Mouse (Mus musculus): ENCODE measurements at regions not wholly inside any gene's neighbourhood (a gene's known extent, or its start where the extent isn't known, plus 50 kb on each side); places are given as distances from the start of the nearest gene placed in this dataset.
"Not testable (repeated sequence)": the region's sequence is repeated elsewhere in the genome, so short reads cannot be mapped to it uniquely, and the experiment has no call there.

GRCm38 (mm10) chr12:28922236-28922635 lies 170.6 kb downstream of the Eipr1 start:
- DNase-seq = no peak

DNA sequence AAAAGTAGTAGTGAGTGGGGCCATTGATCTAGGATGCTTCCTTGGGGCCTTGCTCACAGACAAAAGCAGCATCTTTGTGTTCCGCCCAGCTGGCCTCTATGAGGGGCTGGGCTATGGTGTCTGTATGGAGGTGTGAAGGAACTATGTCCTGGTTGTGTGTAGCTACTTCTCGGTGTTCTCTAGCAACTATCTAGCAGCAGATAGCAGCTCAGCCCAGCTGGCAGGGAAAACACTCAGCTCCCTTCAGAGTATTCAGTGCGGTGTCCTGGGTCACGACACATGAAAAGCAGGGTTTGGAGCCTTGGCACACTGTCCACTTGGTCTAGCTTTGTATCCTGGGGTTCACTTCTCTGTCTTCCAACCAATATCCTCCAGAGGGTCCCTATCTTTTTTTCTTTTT lies 173.6 kb downstream of the Eipr1 start:
- DNase-seq = no peak

DNA sequence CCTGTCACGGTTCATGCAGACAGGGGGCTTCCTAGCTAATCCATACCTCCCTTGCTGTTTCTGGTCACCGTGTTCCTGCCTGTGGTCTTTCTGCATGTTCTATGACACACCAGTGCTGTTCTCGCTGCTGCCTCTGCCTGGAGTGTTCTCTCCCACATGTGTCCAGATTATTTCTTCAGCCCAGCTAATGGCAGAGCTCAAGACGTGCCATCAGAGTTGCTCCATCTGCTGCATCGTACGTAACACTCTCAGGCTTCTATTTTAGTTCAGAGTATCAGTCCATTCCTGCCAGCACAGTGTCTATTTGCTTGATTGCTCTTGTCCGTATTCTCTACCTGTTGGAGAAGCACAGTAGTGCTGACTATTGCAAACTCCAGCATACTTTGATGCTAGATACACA lies 188.3 kb downstream of the Eipr1 start:
- DNase-seq = no peak

GRCm38 (mm10) chr12:28948889-28949288 lies 197.3 kb downstream of the Eipr1 start:
- no peak for DNase-seq

DNA sequence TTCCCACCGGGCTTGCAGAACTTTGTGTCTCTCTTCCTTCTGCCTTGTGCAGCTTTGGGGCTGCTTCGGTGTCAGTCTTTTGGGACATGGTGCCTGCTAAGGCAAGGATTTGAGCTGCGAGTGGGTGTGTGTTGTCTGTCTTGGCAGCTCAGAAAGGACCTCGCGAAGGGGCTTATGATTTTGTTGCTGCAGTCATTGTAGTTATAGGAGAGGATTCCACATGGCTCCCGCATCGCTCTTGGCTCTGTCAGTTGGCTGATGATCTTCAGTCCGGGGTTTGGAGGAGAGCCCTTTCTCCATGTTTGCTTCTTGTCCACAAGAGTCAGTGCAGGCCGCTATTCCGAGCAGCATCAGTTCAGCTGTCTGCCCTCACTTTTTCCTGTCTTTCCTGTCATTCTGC lies 197.7 kb downstream of the Eipr1 start:
- no peak for DNase-seq

DNA sequence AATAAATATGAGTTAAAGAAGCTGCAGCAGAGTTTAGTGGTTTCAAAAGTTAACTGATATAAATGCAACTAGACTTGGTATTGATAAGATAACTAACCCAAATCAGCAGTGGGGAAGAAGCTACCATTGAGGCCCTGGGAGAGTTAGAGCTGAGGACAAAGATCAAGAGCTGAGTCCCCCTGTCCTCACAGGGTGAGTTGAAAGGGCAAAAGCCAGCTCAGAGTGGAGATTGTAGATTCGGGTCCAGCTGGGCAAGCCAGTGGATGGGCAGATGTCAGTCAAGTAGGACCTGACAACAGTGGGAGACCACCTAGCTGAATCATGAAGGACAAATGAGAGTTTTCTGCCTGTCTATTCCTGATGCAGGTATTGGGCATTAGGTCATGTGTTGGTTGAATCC lies 205.6 kb downstream of the Eipr1 start:
- DNase-seq = no peak

DNA sequence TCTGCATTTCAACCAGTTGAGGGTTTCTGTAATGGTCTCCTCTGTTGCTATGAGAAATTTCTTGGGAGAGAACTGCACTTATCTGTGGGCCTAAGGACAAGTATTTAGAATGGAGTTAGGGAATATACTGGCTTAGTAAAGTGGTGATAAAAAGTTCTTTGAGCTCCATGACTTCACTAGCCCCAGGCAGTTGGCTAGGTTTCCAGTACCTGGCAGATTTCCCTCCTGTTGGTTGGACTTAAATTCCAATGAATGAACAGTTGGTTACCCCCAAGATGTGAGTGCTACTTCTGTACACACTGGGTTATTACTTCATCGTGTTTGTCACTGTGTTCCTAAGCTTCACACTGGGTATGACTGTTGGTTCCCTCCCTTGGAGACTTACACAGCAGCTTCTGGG lies 207.1 kb downstream of the Eipr1 start:
- DNase-seq = no peak

DNA sequence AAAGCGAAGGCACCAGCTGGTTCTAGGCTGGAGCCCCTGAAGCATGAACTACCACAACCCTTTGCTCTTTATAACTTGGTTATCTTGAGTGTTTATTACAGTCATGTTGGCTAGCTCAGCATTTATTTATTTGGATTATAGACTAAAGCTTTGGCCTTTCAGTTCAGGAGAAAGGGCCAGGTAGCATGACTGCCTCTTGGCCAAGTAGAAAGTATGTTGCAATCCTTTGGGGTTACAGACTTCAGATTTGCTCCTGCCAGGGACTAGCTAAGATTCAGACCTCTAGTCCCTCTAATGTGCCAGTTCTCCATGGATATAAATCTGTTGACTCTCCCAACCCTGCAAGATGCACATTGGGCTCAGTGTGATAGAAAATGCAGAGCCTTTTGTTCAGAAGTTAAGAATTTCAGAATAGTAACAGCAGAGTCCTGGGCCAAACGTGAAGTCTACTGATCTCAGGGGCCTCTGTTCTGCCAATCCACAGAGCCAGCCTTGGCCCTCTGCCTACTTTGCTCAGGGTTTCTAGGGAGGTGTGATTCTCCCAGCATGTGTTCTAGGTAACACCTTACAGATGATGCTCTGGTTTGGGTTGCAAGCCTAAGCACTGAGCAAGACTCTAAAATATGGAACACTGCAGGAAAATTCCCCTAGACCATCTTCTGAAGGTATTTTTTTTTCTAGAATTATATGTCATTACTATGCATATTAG lies 218.2 kb downstream of the Eipr1 start:
- peak; percentile 50 for DNase-seq

GRCm38 (mm10) chr12:28974571-28975041 lies 223.0 kb downstream of the Eipr1 start:
- DNase-seq = peak; percentile 70

- peak; percentile 31 for DNase-seq
Observed at GRCm38 (mm10) chr12:28975249-28975648, 223.6 kb downstream of the Eipr1 start.

- DNase-seq = no peak
Observed at GRCm38 (mm10) chr12:28979679-28980078, 228.1 kb downstream of the Eipr1 start.

GRCm38 (mm10) chr12:28986214-28986613 lies 234.6 kb downstream of the Eipr1 start:
- no peak for DNase-seq

DNA sequence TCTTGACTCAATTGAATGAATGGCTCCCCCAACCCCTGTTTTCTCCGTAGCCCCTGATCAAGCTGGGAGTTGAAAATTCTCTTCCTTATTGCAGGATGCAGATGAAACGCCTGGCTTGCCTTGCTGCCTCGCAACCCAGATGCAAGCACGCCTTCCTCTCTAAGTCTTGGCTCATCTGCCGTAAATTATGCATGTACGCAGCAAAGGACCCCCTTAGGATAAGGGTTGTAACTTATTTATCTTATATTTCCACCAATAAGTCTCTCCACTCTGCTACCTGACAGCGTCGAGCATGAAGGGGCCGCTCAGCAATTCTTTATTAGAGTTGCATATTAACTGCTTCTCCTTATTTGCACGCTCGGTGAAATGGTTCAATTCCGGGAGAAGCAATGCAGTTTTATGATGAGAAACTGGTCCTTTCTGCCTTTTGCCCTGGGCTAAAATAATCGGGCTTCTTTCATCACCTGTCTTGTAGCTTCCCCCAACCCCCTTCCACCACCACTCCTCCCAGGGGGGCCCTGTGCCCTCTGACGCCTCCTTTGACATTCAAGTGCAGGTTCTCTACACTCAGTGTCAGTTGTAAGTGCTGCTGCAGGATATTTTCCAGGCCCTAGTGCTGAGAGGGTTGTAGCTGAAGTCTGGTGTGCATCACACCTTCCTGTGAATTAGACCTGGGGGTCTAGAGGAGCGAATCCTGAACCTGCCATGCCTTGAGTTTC lies 246.0 kb downstream of the Eipr1 start:
- no peak for DNase-seq

DNA sequence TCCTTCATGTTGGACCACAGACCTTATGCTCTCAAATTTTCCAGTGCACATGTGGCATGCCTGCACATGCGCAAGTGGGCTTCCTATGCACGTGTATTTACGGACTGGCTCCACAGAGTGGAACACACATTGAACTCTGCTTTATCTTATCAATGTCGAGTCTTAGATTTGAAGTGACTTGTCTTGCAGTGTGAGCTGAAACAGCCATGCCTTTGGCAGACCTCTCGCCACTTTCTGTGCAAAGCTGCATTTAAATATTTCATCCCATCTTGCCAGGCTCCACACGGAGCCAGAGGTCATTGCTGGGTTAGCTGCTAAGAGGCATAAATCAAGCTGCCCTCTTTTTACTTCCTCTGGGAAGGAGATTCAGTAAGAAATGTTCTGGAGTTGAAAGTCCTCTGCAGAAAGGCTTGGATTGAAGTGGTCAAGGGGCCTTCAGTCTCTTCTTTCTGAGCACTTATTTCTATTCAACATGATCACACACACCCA lies 248.4 kb downstream of the Eipr1 start:
- no peak for DNase-seq

DNA sequence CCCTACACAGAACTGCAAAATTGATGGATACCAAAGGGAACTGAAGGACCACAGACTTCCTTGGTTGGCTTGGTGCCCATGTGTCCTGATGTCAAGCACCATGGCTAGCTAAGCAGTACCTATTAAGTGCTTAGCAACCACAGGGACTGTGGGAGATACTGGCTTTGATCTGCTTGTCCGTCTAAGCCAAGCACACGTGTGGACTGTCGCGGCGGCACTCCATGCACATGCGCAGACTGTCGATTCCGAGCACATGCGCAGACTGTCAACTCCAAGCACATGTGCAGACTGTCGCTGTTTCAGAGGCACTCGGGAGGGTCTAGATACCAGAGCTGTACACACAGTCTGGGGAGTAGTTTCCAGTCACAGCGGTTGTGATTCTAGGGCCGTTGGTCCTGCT lies 252.9 kb downstream of the Eipr1 start:
- no peak for DNase-seq

DNA sequence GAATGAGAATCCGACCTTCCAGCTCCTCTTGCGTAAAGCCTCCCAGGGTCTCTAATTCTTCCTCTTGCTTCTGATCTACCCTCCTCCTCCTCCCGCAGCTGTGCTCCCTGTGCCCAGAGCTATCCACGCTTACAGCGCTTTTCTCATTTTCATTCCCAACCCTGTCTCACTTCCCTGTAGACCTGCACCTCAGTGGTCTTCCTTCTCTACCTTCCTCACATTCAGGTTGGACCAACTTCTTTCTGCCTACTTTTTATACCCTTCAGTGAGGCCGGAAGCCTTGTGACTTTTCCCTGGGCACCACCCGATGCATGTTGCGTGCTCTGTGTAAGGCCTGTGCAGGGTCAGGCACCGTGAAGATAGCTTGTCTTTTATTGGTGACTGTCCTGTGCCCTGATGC lies 263.0 kb downstream of the Eipr1 start:
- no peak for DNase-seq

- no peak for DNase-seq
Observed at GRCm38 (mm10) chr12:29015200-29015862, 263.7 kb downstream of the Eipr1 start.

- no peak for DNase-seq
Observed at GRCm38 (mm10) chr12:29021152-29021551, 269.5 kb downstream of the Eipr1 start.

DNA sequence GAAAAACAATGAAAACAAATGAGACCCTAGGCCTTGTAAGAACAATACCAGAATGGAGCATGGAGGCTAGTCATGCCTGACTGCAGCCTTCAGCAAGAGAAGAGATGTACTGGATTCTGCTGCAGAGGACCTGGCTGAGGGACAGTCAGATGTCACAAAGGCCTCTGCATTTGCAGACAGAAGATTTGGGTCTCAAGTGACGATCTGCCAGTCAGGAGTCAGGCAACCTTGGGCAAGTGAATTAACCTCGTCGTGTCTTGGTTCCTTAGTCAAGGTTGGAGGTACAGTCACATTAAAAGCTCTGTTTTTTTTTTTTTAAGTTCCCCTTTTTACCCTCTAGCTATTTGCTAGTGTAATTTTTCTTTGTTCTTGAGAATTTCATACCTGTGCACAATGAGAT lies 276.6 kb downstream of the Eipr1 start:
- DNase-seq = no peak

GRCm38 (mm10) chr12:29029461-29029860 lies 277.9 kb downstream of the Eipr1 start:
- peak; percentile 18 for DNase-seq

- no peak for DNase-seq
Observed at GRCm38 (mm10) chr12:29046009-29046408, 294.4 kb downstream of the Eipr1 start.

GRCm38 (mm10) chr12:29048596-29048995 lies 297.0 kb downstream of the Eipr1 start:
- not testable (repeated sequence) for DNase-seq

DNA sequence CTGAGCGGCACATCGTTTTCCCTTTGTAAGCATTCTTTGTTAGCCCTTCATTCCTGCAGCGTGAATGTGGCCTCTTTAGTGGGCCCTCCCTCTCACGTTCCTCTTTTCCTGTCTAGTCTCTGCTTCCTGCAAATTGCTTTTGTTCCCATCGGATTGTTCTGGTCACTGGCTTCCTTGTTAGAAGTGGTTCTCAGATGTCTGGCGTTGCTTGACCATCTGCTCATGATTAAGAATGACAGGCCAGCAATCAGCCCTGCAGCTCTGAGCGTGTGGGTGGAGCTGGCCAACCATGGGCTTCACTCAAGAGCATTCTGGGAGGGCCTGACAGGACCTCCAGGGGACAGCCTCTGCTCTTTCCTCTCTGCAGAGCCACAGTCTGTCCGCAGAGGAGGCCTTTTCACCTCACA lies 297.5 kb downstream of the Eipr1 start:
- DNase-seq = no peak

GRCm38 (mm10) chr12:29049801-29050200 lies 298.2 kb downstream of the Eipr1 start:
- no peak for DNase-seq
